Mouse (Mus musculus): ENCODE measurements at regions not wholly inside any gene's neighbourhood (a gene's known extent, or its start where the extent isn't known, plus 50 kb on each side); places are given as distances from the start of the nearest gene placed in this dataset.

DNA sequence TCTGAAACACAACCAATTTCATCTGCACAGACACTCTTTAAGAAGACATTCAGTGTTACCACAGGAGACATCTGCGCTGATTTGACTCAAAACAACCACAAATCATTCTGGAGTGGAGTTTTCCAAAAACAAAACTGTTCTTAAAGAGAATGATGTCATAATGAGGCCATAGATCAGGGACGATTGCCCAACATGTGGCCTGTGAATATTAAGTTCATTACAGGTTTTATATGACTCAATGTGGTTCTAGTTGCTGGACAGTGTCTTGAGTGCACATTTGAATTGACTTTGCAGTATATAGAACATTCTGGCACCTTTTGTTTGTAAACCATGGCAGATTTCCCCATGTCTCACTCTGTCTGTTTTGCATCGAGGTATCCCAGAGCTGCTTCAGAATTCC is 63.0 kb upstream of the Chd1 start:
- TF ChIP-seq CTCF (IDR thresholded peaks at IDR 0.05; ENCODE audit: low read depth) (no peak), EP300 (optimal IDR thresholded peaks at IDR 0.05) (no peak)
